Mouse (Mus musculus) lung, postnatal 0 days (tissue): ENCODE measurements around the gene Parp16. TPM values are rescaled to one million over a fixed set of nuclear protein-coding genes. Genes with fewer than 3 reads are reported as not detected.

Experiments used
- ATAC-seq: fragments of 200-750 bp; cut with Nextera tagmentation; 2 replicates; pipeline ENCODE4 v1.8.0; 2017; ENCODE audit warnings: moderate library complexity
- DNase-seq: peaks from one replicate; pipeline ENCODE4 v3.0.0-alpha.2; 2016; ENCODE audit warnings: low spot score
- H3K27ac ChIP-seq: fragments of 300-500 bp; sonication (generic); 2 replicates; pipeline ENCODE4 v1.5.1; 2014; ENCODE audit warnings: antibody characterized with exemption, mild to moderate bottlenecking, low read length, mixed read lengths
- H3K27me3 ChIP-seq: fragments of 300-500 bp; sonication (generic); replicated peaks from 2 replicates; pipeline ENCODE4 v1.6.1; 2014; ENCODE audit warnings: low read length, mixed read lengths; ENCODE audit not compliant: insufficient read depth
- H3K36me3 ChIP-seq: fragments of 300-500 bp; sonication (generic); 2 replicates; pipeline ENCODE4 v1.6.1; 2014; ENCODE audit warnings: low read length, mixed read lengths; ENCODE audit not compliant: insufficient read depth
- H3K4me1 ChIP-seq: fragments of 300-500 bp; sonication (generic); 2 replicates; pipeline ENCODE4 v1.6.1; 2014; ENCODE audit warnings: antibody characterized with exemption, low read depth, low read length, mixed read lengths; ENCODE audit not compliant: insufficient read depth
- H3K4me2 ChIP-seq: fragments of 300-500 bp; sonication (generic); replicated peaks from 2 replicates; pipeline ENCODE4 v1.6.1; 2014; ENCODE audit warnings: low read depth, mild to moderate bottlenecking, low read length, moderate library complexity, mixed read lengths
- H3K4me3 ChIP-seq: fragments of 300-500 bp; sonication (generic); 2 replicates; pipeline ENCODE4 v1.5.1; 2014; ENCODE audit warnings: low read depth, low read length
- H3K9ac ChIP-seq: fragments of 300-500 bp; sonication (generic); replicated peaks from 2 replicates; pipeline ENCODE4 v1.6.1; 2014; ENCODE audit warnings: low read depth, mild to moderate bottlenecking
- H3K9me3 ChIP-seq: fragments of 300-500 bp; sonication (generic); 2 replicates; pipeline ENCODE4 v1.6.1; 2016; ENCODE audit warnings: low read length, mixed read lengths
- CTCF ChIP-seq: IDR thresholded peaks from 2 replicates; pipeline ENCODE4 v1.5.1; 2016; ENCODE audit warnings: antibody characterized with exemption, mild to moderate bottlenecking
- EP300 ChIP-seq: IDR thresholded peaks from 2 replicates; pipeline ENCODE4 v1.6.1; 2016; ENCODE audit warnings: antibody characterized with exemption, mild to moderate bottlenecking, control low read depth
- WGBS: fragments of 180-500 bp; shearing (Covaris S2); extraction: QIAGEN DNeasy Blood & Tissue Kit; methylation state at CpG from one replicate; pipeline ENCODE4 v1.1.7; 2014; 5-methylcytosine and 5-hydroxymethylcytosine counted together
- polyA plus RNA-seq: library from polyadenylated mRNA; unstranded; fragments of >200 nt; fragmentation: Nextera tagmentation; extraction: Ambion mirVana; gene quantifications from 2 replicates; pipeline ENCODE4 v1.2.1, GENCODE M21; 2015

The Parp16 gene
- polyA plus RNA-seq, 1 experiment from 2014 or later, result 5.3 TPM

DNA sequence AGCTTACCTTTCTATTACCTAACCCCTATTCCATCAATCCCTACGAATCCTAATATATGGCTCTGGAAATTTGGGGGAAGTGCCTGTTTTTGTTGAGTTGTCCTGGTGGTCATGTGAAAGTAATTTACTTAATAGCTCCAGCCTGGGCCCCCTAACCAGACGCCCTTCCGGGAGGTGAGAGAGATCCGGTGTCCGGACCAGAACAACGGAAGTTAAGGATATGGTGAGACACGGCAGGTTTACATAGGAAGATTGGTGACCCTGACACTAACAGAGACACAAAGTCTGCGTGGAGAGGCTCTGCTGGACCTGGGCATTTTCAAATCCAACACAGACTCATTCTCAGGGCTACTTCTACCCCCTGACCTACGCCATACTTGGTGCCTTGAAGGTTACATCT lies 28.8 kb upstream of the Parp16 start:
- Histone ChIP-seq H3K27me3 (peaks cover 22% of the 10 kb centered on the region), H3K9me3 (no peaks in the 10 kb centered on the region), H3K36me3 (no peaks in the 10 kb centered on the region), H3K9ac (no peak overlapping the region), H3K4me3 (no peak overlapping the region), H3K4me2 (no peak overlapping the region), H3K4me1 (no peaks in the 10 kb centered on the region), H3K27ac (no peak overlapping the region)
- WGBS, result 45% methylated on average over 9 of the region's 9 CpGs
- DNase-seq (peak; percentile 15), ATAC-seq (no peak; the same call in 1 of the 2 replicates)
- TF ChIP-seq EP300 (no peak), CTCF (no peak)

GRCm38 (mm10) chr9:65168534-65168933 lies 26.6 kb upstream of the Parp16 start:
- ATAC-seq (no peak), DNase-seq (no peak)
- Histone ChIP-seq H3K4me3 (no peak overlapping the region), H3K9ac (no peak overlapping the region), H3K36me3 (no peaks in the 10 kb centered on the region), H3K4me2 (no peak overlapping the region), H3K27ac (no peak overlapping the region), H3K9me3 (no peaks in the 10 kb centered on the region), H3K27me3 (peaks cover 2% of the 10 kb centered on the region; the same call in 1 of the 2 replicates), H3K4me1 (no peaks in the 10 kb centered on the region)
- WGBS, result 51% methylated on average over 4 of the region's 6 CpGs
- TF ChIP-seq CTCF (no peak), EP300 (no peak)

DNA sequence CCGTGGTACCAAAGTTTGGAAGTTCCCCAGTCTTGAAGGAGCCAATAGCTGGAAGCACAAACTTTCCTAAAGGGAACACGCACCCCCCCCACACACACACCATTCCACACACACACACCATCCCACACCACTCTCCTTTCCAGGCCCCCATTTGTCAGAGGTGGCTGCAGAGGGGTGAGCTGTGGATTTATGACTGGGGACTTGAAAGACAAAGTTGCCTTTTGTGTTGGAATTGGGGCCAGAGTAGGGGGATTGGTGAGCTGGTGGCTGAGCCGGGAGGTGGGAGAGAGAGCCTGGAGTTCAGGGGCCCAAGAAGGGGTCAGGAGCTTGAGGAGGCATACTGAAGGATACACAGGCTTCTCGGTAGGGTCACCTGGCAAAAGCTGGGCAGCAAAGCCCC lies 26.2 kb upstream of the Parp16 start:
- 53% methylated on average over 4 of the region's 4 CpGs for WGBS
- H3K27me3 ChIP-seq, result no peaks in the 10 kb centered on the region; the same call in 1 of the 2 replicates
- H3K36me3 ChIP-seq, result no peaks in the 10 kb centered on the region
- no peak overlapping the region for H3K9ac ChIP-seq
- ATAC-seq, result no peak
- H3K4me1 ChIP-seq, result no peaks in the 10 kb centered on the region
- TF ChIP-seq EP300 (no peak), CTCF (no peak)
- H3K27ac ChIP-seq, result no peak overlapping the region
- no peak overlapping the region for H3K4me3 ChIP-seq
- H3K4me2 ChIP-seq, result no peak overlapping the region
- DNase-seq, result no peak
- no peaks in the 10 kb centered on the region for H3K9me3 ChIP-seq

GRCm38 (mm10) chr9:65172654-65173053 lies 22.5 kb upstream of the Parp16 start:
- no peaks in the 10 kb centered on the region for H3K9me3 ChIP-seq
- no peak overlapping the region for H3K4me3 ChIP-seq
- no peaks in the 10 kb centered on the region for H3K4me1 ChIP-seq
- no peaks in the 10 kb centered on the region for H3K36me3 ChIP-seq
- H3K9ac ChIP-seq, result no peak overlapping the region
- H3K27me3 ChIP-seq, result no peaks in the 10 kb centered on the region
- H3K4me2 ChIP-seq, result no peak overlapping the region
- ATAC-seq, result no peak
- 52% methylated on average over 9 of the region's 9 CpGs for WGBS
- no peak for TF ChIP-seq EP300
- no peak for TF ChIP-seq CTCF
- H3K27ac ChIP-seq, result no peak overlapping the region
- no peak for DNase-seq

GRCm38 (mm10) chr9:65175234-65175938 lies 19.8 kb upstream of the Parp16 start:
- no peaks in the 10 kb centered on the region for H3K9me3 ChIP-seq
- no peak for ATAC-seq
- no peak for DNase-seq
- H3K36me3 ChIP-seq, result no peaks in the 10 kb centered on the region
- H3K9ac ChIP-seq, result no peak overlapping the region
- no peaks in the 10 kb centered on the region for H3K27me3 ChIP-seq
- H3K4me2 ChIP-seq, result no peak overlapping the region
- H3K4me3 ChIP-seq, result no peak overlapping the region
- peaks cover 4% of the 10 kb centered on the region; the same call in 1 of the 2 replicates for H3K4me1 ChIP-seq
- 42% methylated on average over 5 of the region's 5 CpGs for WGBS
- no peak overlapping the region for H3K27ac ChIP-seq
- TF ChIP-seq EP300 (no peak), CTCF (no peak)

- H3K4me3 ChIP-seq, result no peak overlapping the region
- no peaks in the 10 kb centered on the region for H3K9me3 ChIP-seq
- ATAC-seq (no peak), DNase-seq (no peak)
- 0 out of 2 replicates have a peak, but pooled peaks have one; percentile 11 for TF ChIP-seq CTCF
- no peak for TF ChIP-seq EP300
- no peak overlapping the region for H3K4me2 ChIP-seq
- WGBS, result 46% methylated on average over 9 of the region's 9 CpGs
- H3K27ac ChIP-seq, result no peak overlapping the region
- no peaks in the 10 kb centered on the region for H3K36me3 ChIP-seq
- H3K27me3 ChIP-seq, result no peaks in the 10 kb centered on the region
- H3K9ac ChIP-seq, result no peak overlapping the region
- peaks cover 5% of the 10 kb centered on the region; the same call in 1 of the 2 replicates for H3K4me1 ChIP-seq
Observed at GRCm38 (mm10) chr9:65175939-65176871, 18.9 kb upstream of the Parp16 start.
